Mouse (Mus musculus): ENCODE data around the gene Chn2. TPM values are rescaled to one million over a fixed set of nuclear protein-coding genes. Genes with fewer than 3 reads are reported as not detected.

Gene Chn2
- polyA plus RNA-seq, 1 experiment from 2014 or later = 5.5 TPM

DNA sequence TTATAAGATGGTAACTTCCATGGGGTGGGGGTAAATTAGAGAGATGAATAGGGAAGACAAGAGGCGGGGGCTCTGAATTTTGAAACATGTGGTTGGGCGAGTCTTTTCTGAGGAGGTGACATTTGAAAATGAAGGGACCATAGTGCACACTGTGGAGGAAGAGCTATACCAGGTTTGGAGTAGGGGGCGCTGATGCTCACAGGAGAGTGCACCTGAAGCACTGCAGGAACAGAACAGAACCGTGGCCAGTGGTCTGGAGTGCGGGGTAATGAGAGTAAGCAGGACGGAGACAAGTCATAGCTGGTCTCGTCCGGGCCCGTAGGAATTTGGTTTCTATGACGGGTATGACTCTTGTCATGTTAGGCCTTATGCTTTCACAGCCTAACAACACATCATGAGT, 18.3 kb downstream of the Chn2 start:
- ATAC-seq (replicated peaks; ENCODE audit: low FRiP score) = no peak
- 78% methylated on average over 10 of the region's 10 CpGs for WGBS
- no peak for DNase-seq (ENCODE audit: low spot score)
- Histone ChIP-seq H3K27ac (ENCODE audit: low read depth, low read length) (no peak overlapping the region), H3K27me3 (replicated peaks; ENCODE audit: control insufficient read depth, insufficient read depth, low read length) (no peaks in the 10 kb centered on the region), H3K4me2 (no peak overlapping the region), H3K36me3 (ENCODE audit: control insufficient read depth, insufficient read depth, low read length) (no peaks in the 10 kb centered on the region), H3K9me3 (ENCODE audit: control insufficient read depth, low read length) (no peaks in the 10 kb centered on the region), H3K9ac (ENCODE audit: low read depth, low read length) (no peak overlapping the region), H3K4me3 (ENCODE audit: low read depth, low read length) (no peak overlapping the region), H3K4me1 (replicated peaks; ENCODE audit: control insufficient read depth, insufficient read depth, low read length) (peaks cover 11% of the 10 kb centered on the region)

DNA sequence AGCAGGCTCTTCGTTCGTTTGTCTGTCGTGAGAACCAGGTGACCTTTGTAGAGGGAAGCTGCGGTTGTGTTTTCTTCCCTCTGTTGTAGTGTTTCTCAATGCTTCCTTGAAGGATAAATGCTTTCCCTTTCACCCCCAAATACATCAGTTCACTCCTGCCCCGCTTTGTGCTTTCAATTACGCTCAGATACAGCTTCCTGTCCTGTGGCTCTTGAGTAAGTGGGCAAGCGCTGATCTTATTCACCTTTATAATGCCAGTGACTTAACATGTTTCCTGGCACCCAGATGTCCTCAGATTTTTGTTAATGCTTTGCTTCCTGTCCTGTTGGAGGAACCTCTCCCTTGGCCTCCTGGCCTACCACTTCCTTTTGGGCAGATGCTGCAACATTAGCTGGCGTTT, 19.5 kb downstream of the Chn2 start:
- no peak overlapping the region for H3K27ac ChIP-seq (ENCODE audit: low read depth, low read length)
- H3K4me2 ChIP-seq = no peak overlapping the region
- no peaks in the 10 kb centered on the region for H3K9me3 ChIP-seq (ENCODE audit: control insufficient read depth, low read length)
- no peak overlapping the region for H3K4me3 ChIP-seq (ENCODE audit: low read depth, low read length)
- no peaks in the 10 kb centered on the region for H3K36me3 ChIP-seq (ENCODE audit: control insufficient read depth, insufficient read depth, low read length)
- WGBS = 45% methylated on average over 8 of the region's 8 CpGs
- no peaks in the 10 kb centered on the region for H3K27me3 ChIP-seq (replicated peaks; ENCODE audit: control insufficient read depth, insufficient read depth, low read length)
- no peak overlapping the region for H3K9ac ChIP-seq (ENCODE audit: low read depth, low read length)
- ATAC-seq (replicated peaks; ENCODE audit: low FRiP score) (no peak), DNase-seq (ENCODE audit: low spot score) (no peak)
- peaks cover 11% of the 10 kb centered on the region for H3K4me1 ChIP-seq (replicated peaks; ENCODE audit: control insufficient read depth, insufficient read depth, low read length)

DNA sequence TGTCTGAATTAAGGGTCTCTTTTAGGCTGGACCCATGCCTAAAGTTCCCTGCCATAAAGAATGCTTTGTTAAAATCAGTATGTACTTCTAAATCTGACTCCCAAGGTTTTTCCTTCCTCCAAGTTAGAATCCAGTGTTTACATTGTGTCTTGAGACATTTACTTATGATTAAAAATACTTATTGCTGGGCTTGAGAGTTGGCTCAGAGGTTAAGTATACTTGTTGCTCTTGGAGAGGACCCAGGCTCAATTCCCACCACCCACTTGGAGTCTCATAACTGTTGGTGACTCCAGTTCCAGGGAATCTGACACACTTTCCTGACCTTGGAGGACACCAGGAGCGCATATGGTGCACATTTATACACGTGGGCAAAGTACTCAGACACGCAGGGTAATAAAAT, 20.9 kb downstream of the Chn2 start:
- Histone ChIP-seq H3K4me2 (no peak overlapping the region), H3K36me3 (ENCODE audit: control insufficient read depth, insufficient read depth, low read length) (no peaks in the 10 kb centered on the region), H3K9ac (ENCODE audit: low read depth, low read length) (no peak overlapping the region), H3K27ac (ENCODE audit: low read depth, low read length) (no peak overlapping the region), H3K9me3 (ENCODE audit: control insufficient read depth, low read length) (no peaks in the 10 kb centered on the region), H3K4me1 (replicated peaks; ENCODE audit: control insufficient read depth, insufficient read depth, low read length) (peaks cover 11% of the 10 kb centered on the region), H3K27me3 (replicated peaks; ENCODE audit: control insufficient read depth, insufficient read depth, low read length) (no peaks in the 10 kb centered on the region), H3K4me3 (ENCODE audit: low read depth, low read length) (no peak overlapping the region)
- no peak for DNase-seq (ENCODE audit: low spot score)
- no peak for ATAC-seq (replicated peaks; ENCODE audit: low FRiP score)
- WGBS = 89% methylated on average over 3 of the region's 3 CpGs

DNA sequence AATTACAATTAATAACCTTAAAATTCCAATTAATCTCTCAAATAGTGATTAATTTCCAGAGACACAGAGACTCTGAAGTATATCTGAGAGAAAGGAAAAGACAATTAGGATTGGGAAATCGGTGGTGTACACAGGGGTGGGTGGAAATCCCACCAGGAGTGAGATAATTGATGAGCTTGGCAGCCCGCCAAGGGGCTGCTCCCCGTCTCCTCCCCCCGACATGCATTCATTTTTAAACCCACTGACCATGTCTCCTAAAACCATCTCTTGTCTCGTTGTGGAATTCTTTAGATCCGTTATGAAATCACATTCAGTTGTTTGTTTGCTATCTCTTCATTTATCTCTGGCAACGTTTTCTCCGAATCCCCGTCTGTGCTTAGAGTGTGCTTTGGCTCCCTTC, 22.0 kb downstream of the Chn2 start:
- H3K4me1 ChIP-seq (replicated peaks; ENCODE audit: control insufficient read depth, insufficient read depth, low read length) = peaks cover 11% of the 10 kb centered on the region
- ATAC-seq (replicated peaks; ENCODE audit: low FRiP score) = no peak

DNA sequence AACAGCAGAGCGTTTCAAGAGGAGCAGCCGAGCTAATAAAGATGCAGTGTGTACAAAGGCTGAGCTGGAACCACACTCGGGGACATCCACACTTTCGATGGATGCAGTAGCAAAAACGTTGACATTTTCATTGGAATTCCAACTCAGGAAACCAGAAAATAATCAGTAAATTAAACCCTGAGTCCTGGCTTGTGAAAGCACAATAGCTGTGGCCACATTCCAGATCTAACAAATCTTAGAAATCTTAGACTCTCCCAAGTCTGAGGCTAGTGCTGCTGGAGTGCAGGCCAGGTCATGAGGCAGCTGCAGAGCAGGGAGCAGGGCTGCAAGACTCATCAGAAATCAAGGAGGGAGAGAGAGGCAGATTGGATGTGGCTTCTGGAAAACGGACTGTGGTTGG, 24.5 kb downstream of the Chn2 start:
- DNase-seq (ENCODE audit: low spot score) = no peak
- Histone ChIP-seq H3K9me3 (ENCODE audit: control insufficient read depth, low read length) (no peaks in the 10 kb centered on the region), H3K27me3 (replicated peaks; ENCODE audit: control insufficient read depth, insufficient read depth, low read length) (no peaks in the 10 kb centered on the region), H3K4me3 (ENCODE audit: low read depth, low read length) (no peak overlapping the region), H3K36me3 (ENCODE audit: control insufficient read depth, insufficient read depth, low read length) (no peaks in the 10 kb centered on the region), H3K4me1 (replicated peaks; ENCODE audit: control insufficient read depth, insufficient read depth, low read length) (peaks cover 14% of the 10 kb centered on the region), H3K27ac (ENCODE audit: low read depth, low read length) (no peak overlapping the region), H3K9ac (ENCODE audit: low read depth, low read length) (no peak overlapping the region), H3K4me2 (no peak overlapping the region)
- WGBS = 80% methylated on average over 6 of the region's 6 CpGs
- ATAC-seq (replicated peaks; ENCODE audit: low FRiP score) = no peak

More for the DNA sequence above, 22.0 kb downstream of the Chn2 start:
- 54% methylated on average over 9 of the region's 9 CpGs for WGBS
- no peaks in the 10 kb centered on the region for H3K36me3 ChIP-seq (ENCODE audit: control insufficient read depth, insufficient read depth, low read length)
- H3K9me3 ChIP-seq (ENCODE audit: control insufficient read depth, low read length) = no peaks in the 10 kb centered on the region
- H3K27ac ChIP-seq (ENCODE audit: low read depth, low read length) = no peak overlapping the region
- H3K9ac ChIP-seq (ENCODE audit: low read depth, low read length) = no peak overlapping the region
- no peak for DNase-seq (ENCODE audit: low spot score)
- H3K4me2 ChIP-seq = no peak overlapping the region
- H3K4me3 ChIP-seq (ENCODE audit: low read depth, low read length) = no peak overlapping the region
- no peaks in the 10 kb centered on the region for H3K27me3 ChIP-seq (replicated peaks; ENCODE audit: control insufficient read depth, insufficient read depth, low read length)

- Histone ChIP-seq H3K9ac (ENCODE audit: low read depth, low read length) (no peak overlapping the region), H3K27me3 (replicated peaks; ENCODE audit: control insufficient read depth, insufficient read depth, low read length) (no peaks in the 10 kb centered on the region), H3K4me2 (no peak overlapping the region), H3K27ac (ENCODE audit: low read depth, low read length) (no peak overlapping the region), H3K9me3 (ENCODE audit: control insufficient read depth, low read length) (no peaks in the 10 kb centered on the region), H3K4me3 (ENCODE audit: low read depth, low read length) (no peak overlapping the region), H3K4me1 (replicated peaks; ENCODE audit: control insufficient read depth, insufficient read depth, low read length) (peaks cover 8% of the 10 kb centered on the region), H3K36me3 (ENCODE audit: control insufficient read depth, insufficient read depth, low read length) (no peaks in the 10 kb centered on the region)
- DNase-seq (ENCODE audit: low spot score) (no peak), ATAC-seq (replicated peaks; ENCODE audit: low FRiP score) (no peak)
- 65% methylated on average over 5 of the region's 5 CpGs for WGBS
Measured at GRCm38 (mm10) chr6:54067380-54067779, 28.0 kb downstream of the Chn2 start.

GRCm38 (mm10) chr6:54068882-54069281, 29.5 kb downstream of the Chn2 start:
- ATAC-seq (replicated peaks; ENCODE audit: low FRiP score) (no peak), DNase-seq (ENCODE audit: low spot score) (no peak)
- Histone ChIP-seq H3K4me1 (replicated peaks; ENCODE audit: control insufficient read depth, insufficient read depth, low read length) (peaks cover 7% of the 10 kb centered on the region), H3K4me3 (ENCODE audit: low read depth, low read length) (no peak overlapping the region), H3K9me3 (ENCODE audit: control insufficient read depth, low read length) (no peaks in the 10 kb centered on the region), H3K4me2 (no peak overlapping the region), H3K27ac (ENCODE audit: low read depth, low read length) (no peak overlapping the region), H3K36me3 (ENCODE audit: control insufficient read depth, insufficient read depth, low read length) (no peaks in the 10 kb centered on the region), H3K9ac (ENCODE audit: low read depth, low read length) (no peak overlapping the region), H3K27me3 (replicated peaks; ENCODE audit: control insufficient read depth, insufficient read depth, low read length) (no peaks in the 10 kb centered on the region)
- 69% methylated on average over 5 of the region's 5 CpGs for WGBS

GRCm38 (mm10) chr6:54070736-54071135, 31.4 kb downstream of the Chn2 start:
- WGBS = 55% methylated on average over 6 of the region's 6 CpGs
- Histone ChIP-seq H3K27ac (ENCODE audit: low read depth, low read length) (no peak overlapping the region), H3K4me2 (no peak overlapping the region), H3K36me3 (ENCODE audit: control insufficient read depth, insufficient read depth, low read length) (no peaks in the 10 kb centered on the region), H3K4me3 (ENCODE audit: low read depth, low read length) (no peak overlapping the region), H3K9me3 (ENCODE audit: control insufficient read depth, low read length) (no peaks in the 10 kb centered on the region), H3K27me3 (replicated peaks; ENCODE audit: control insufficient read depth, insufficient read depth, low read length) (no peaks in the 10 kb centered on the region), H3K4me1 (replicated peaks; ENCODE audit: control insufficient read depth, insufficient read depth, low read length) (peaks cover 10% of the 10 kb centered on the region), H3K9ac (ENCODE audit: low read depth, low read length) (no peak overlapping the region)
- ATAC-seq (replicated peaks; ENCODE audit: low FRiP score) = no peak
- no peak for DNase-seq (ENCODE audit: low spot score)

- Histone ChIP-seq H3K36me3 (ENCODE audit: control insufficient read depth, insufficient read depth, low read length) (no peaks in the 10 kb centered on the region), H3K4me2 (no peak overlapping the region), H3K27me3 (replicated peaks; ENCODE audit: control insufficient read depth, insufficient read depth, low read length) (no peaks in the 10 kb centered on the region), H3K27ac (ENCODE audit: low read depth, low read length) (no peak overlapping the region), H3K9me3 (ENCODE audit: control insufficient read depth, low read length) (no peaks in the 10 kb centered on the region), H3K4me1 (replicated peaks; ENCODE audit: control insufficient read depth, insufficient read depth, low read length) (peaks cover 10% of the 10 kb centered on the region), H3K4me3 (ENCODE audit: low read depth, low read length) (no peak overlapping the region), H3K9ac (ENCODE audit: low read depth, low read length) (no peak overlapping the region)
- no peak for ATAC-seq (replicated peaks; ENCODE audit: low FRiP score)
- 76% methylated on average over 4 of the region's 4 CpGs for WGBS
- DNase-seq (ENCODE audit: low spot score) = no peak
Measured at GRCm38 (mm10) chr6:54071478-54071877, 32.1 kb downstream of the Chn2 start.

Measured in liver, embryonic 11.5 days (tissue).